Mouse (Mus musculus) testis, postnatal 14 days (tissue): ENCODE data around the gene Olfr1361.

Experiments
- DNase-seq: peaks from one replicate; pipeline ENCODE4 v3.0.0; 2021; ENCODE audit warnings: low spot score

The Olfr1361 gene

DNA sequence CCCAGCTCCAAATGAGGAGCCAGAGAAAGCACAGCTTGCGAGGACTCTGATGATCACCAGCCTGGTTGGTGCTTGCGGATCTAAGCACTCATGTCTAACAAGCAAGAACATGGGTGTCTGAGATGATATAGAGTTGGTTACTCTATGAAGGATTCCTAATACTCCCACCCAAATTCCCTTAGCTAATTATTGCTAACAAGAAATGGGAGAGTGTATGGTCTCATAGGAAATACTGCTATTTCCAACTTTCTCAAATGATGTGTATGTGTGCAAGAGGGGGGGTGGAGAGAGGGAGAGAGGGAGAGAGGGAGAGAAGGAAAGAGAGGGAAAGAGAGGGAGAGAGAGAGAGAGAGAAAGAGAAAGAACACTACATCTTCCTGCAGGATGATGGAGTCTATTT, at the start of gene Olfr1361:
Gene Olfr1361, minus strand, starts transcription at position 101 of the 400 bp plus-strand sequence.
- no peak for DNase-seq

DNA sequence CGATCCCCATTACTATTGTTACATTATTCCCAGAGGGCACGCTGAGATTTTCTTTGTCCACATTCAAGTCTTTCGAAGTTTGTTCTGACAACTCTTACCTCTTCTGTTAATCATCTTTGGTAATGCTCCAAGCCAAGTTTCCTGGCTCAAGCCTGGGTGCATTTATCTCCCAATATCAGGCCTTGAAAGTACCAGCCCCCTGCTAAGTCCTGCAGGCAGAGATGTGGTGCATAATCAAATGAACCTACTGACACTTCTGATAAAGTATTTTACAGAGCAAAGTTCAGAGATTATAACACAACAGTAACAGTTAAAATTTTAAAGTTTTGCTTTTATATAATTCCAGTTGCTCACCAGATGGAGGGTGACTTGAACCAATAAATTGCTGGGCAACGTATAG, 48.5 kb upstream of the Olfr1361 start:
- no peak for DNase-seq

DNA sequence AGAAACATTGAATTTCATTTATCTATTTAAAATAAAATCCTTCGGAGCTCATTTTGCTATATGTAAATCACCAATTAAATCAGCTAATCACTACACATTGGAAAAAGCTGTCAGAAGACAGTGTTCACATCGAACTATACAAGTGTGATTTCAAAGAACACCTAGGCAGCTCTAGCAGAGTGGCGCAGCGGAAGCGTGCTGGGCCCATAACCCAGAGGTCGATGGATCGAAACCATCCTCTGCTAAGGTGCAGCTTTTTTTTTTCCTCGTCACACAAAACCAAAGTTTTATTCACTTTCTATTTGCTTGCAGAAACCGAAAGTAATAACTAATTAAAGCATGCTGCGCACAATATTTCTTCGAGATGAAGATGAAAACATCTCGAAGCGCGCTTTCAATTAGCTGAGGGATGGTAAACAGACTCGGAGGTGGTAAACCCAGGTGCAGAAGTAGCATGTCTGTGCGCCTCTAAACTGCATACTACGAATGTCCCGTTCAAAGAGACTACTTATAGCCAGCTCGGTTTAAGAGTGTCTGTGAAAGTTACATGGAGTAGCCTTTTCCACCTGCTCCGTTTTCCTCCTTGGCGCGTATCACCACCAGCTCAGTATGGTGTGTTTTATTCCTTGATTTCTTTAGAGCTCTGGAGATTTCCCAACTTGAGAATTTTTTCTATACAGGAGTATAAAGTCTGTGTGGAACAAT, 47.8 kb upstream of the Olfr1361 start:
- DNase-seq = peak; percentile 60

DNA sequence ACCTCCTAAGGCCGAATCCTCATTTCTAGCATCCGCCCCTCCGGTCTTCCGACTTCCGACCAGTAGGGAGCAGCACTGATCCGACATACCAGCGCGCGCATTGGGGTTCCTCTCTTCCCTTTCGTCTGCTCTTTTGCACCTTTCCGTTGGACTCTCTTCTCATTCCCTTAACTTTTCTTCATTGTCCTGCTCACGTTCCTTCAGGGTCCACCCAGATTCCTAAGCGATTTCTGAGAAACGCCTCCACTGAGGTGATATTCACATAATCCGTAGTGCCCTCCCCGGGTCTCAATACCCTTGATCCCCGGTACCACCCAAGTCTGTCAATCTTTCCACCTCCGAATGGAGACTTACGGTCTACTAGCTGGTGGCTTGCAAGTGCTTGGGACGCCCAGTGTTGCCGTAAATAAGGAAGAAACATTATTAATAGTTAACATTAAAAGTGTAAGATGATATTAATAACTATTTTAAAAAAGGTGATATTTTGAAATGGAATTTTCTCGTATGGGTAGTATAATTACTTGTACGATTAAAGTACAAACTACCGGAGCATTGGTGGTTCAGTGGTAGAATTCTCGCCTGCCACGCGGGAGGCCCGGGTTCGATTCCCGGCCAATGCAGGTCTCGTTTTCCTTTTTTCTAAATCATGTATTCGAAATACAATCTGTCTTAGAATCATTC, 47.0 kb upstream of the Olfr1361 start:
- DNase-seq = peak; percentile 84

DNA sequence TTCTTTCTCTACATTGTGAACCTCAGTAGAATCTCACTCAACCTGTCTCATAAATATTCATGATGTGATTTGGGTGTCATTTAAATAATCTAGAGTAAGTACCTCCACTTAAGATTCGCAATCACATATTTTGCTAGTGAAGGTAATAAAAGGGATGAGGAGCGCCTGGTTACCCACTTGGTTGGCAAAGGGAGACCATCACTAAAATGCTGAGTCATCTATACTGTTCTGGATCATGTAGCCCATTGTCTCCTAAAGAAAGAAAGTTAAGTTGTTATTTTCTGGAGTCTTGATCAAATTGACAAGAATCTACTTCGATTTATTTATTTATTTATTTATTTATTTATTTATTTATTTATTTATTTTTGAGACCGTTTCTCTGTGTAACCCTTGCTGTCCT, 43.5 kb upstream of the Olfr1361 start:
- DNase-seq = no peak

DNA sequence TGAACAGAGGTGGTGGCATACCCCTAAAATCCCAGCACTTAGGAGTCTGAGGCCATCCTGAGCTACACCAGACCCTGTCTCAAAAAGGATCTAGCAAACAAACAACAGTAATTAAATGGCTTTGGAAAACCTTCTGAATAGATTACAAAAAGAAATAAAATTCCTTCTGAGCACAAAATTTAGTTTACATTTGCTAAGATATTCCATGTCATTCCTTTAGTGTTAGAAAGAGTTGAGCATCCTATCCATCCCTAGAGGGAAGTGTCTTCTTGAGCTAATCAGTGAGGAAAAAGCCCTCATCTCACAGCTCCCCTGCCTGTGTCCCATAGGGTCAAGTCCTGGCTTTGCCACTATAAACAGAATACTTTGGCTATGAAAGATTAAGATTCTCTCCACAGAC, 34.6 kb upstream of the Olfr1361 start, which contains the start of gene Olfr1359:
Gene Olfr1359, plus strand, starts transcription at position 301 of the 400 bp plus-strand sequence.
- no peak for DNase-seq

DNA sequence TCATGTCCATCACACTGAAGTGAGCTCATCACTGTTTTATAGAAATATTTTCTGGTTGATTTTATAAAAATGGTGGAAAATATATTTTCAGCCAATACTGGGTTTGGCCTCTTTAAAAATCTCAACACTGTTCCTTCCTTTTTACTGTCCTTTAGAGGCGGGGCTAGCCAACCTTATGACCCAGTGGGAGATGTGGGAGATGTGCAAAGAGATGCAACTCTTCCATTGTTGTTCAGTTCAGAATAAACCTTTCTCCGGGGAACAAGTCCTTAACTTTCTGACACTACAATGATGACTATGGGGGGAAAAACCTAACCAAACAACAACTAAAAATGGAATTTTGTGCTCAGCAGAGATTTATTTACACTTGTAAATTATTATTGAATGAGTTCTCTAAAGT, 14.1 kb upstream of the Olfr1361 start, which contains the start of gene Olfr1360:
Gene Olfr1360, minus strand, starts transcription at position 101 of the 400 bp plus-strand sequence.
- DNase-seq = no peak

DNA sequence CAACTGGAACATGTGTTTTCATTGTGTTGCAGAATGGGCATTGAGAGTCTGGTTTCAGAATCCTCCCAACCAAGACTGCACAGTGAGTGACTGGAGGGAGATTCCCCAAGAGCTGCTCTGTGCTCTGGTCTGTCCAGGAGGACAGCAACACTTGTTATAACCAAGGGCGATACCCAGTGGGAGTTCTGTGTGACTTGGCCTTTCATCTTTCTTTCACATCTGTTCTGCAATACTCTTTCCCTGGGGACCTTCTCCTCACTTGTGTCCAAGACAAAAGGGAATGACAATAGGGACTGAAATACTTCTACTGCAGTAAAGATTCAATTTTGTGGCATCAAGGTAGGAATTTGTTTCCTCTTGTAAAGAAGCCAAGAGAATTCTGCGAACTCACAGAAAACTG, 20.8 kb downstream of the Olfr1361 start, which contains the start of gene Olfr11:
Gene Olfr11, minus strand, starts transcription at position 101 of the 400 bp plus-strand sequence.
- no peak for DNase-seq

DNA sequence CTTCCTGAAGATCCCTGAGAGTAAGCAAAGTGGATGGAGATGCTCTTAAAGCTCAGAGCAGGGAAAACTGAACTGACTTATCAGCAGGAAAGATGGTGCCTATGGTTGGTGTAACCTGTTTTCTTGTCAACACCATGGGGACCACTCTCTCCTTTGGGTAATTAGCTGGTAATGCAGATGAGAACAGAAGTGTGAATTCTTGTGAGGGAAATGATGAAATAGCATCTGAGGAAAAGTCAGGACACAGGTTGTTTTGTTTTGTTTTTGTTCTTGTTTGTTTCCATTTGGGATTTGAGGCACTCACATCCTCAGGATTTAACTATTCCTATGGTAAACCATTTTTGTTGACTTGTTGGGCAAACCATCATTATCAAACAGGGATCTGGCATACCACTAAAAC, 49.3 kb downstream of the Olfr1361 start, which contains the start of gene Olfr1362:
Gene Olfr1362, minus strand, starts transcription at position 101 of the 400 bp plus-strand sequence.
- no peak for DNase-seq
